Mouse (Mus musculus) heart, embryonic 14.5 days (tissue): ENCODE results near the gene Gga2. TPM values are rescaled to one million over a fixed set of nuclear protein-coding genes. Genes with fewer than 3 reads are reported as not detected.

Experiments
- ATAC-seq: fragments of 200-750 bp; cut with Nextera tagmentation; 2 replicates; pipeline ENCODE4 v1.8.0; 2017; ENCODE audit warnings: low read depth, moderate TSS enrichment; ENCODE audit not compliant: insufficient number of reproducible peaks, insufficient read depth, low FRiP score
- H3K27ac ChIP-seq, 2 experiments: fragments of 200-500 bp in 1 of 2; fragments of 300-500 bp in 1 of 2; sonication (generic) in 1 of 2; replicated peaks in 1 of 2; 2 replicates each; pipeline ENCODE4 v1.5.1; 2012 to 2014; ENCODE audit warnings: low read depth in 2 of 2, low read length in 2 of 2, control low read depth in 1 of 2, mild to moderate bottlenecking in 1 of 2, mixed read lengths in 1 of 2; ENCODE audit not compliant: control insufficient read depth in 1 of 2, insufficient read depth in 1 of 2
- H3K27me3 ChIP-seq: fragments of 300-500 bp; sonication (generic); 2 replicates; pipeline ENCODE4 v1.6.1; 2014; ENCODE audit warnings: mild to moderate bottlenecking, low read length, control low read depth; ENCODE audit not compliant: control insufficient read depth, insufficient read depth
- H3K36me3 ChIP-seq: fragments of 300-500 bp; sonication (generic); 2 replicates; pipeline ENCODE4 v1.6.1; 2014; ENCODE audit warnings: mild to moderate bottlenecking, control low read depth, low read length, mixed read lengths; ENCODE audit not compliant: control insufficient read depth, insufficient read depth
- H3K4me1 ChIP-seq, 2 experiments: fragments of 200-500 bp in 1 of 2; fragments of 300-500 bp in 1 of 2; sonication (generic) in 1 of 2; 2 replicates each; pipeline ENCODE4 v1.6.1; 2012 to 2014; ENCODE audit warnings: low read length in 2 of 2, control low read depth in 1 of 2, mixed read lengths in 1 of 2; ENCODE audit not compliant: control insufficient read depth in 2 of 2, insufficient read depth in 2 of 2
- H3K4me2 ChIP-seq: fragments of 300-500 bp; sonication (generic); 2 replicates; pipeline ENCODE4 v1.6.1; 2014; ENCODE audit warnings: mild to moderate bottlenecking, low read length
- H3K4me3 ChIP-seq, 2 experiments: fragments of 200-500 bp in 1 of 2; fragments of 300-500 bp in 1 of 2; sonication (generic) in 1 of 2; 2 replicates each; pipeline ENCODE4 v1.5.1; 2012 to 2014; ENCODE audit warnings: low read length in 2 of 2, mild to moderate bottlenecking in 2 of 2, control low read depth in 1 of 2, low read depth in 1 of 2, moderate library complexity in 1 of 2; ENCODE audit not compliant: control insufficient read depth in 1 of 2, insufficient read depth in 1 of 2
- H3K9ac ChIP-seq: fragments of 300-500 bp; sonication (generic); 2 replicates; pipeline ENCODE4 v1.6.1; 2014; ENCODE audit warnings: mild to moderate bottlenecking, low read length
- H3K9me3 ChIP-seq: fragments of 300-500 bp; sonication (generic); 2 replicates; pipeline ENCODE4 v1.6.1; 2016; ENCODE audit warnings: low read length, control low read depth; ENCODE audit not compliant: control insufficient read depth
- WGBS: fragments of 180-500 bp; shearing (Covaris S2); extraction: QIAGEN DNeasy Blood & Tissue Kit; methylation state at CpG from one replicate; pipeline ENCODE4 v1.1.7; 2014; 5-methylcytosine and 5-hydroxymethylcytosine counted together
- polyA plus RNA-seq: library from polyadenylated mRNA; unstranded; fragments of >200 nt; fragmentation: Nextera tagmentation; extraction: Ambion mirVana; gene quantifications from 2 replicates; pipeline ENCODE4 v1.2.1, GENCODE M21; 2014

The Gga2 gene
- polyA plus RNA-seq, 1 experiment from 2014 or later = 66.3 TPM

GRCm38 (mm10) chr7:122050834-122051233, 29.8 kb upstream of the Gga2 start:
- ATAC-seq = no peak

DNA sequence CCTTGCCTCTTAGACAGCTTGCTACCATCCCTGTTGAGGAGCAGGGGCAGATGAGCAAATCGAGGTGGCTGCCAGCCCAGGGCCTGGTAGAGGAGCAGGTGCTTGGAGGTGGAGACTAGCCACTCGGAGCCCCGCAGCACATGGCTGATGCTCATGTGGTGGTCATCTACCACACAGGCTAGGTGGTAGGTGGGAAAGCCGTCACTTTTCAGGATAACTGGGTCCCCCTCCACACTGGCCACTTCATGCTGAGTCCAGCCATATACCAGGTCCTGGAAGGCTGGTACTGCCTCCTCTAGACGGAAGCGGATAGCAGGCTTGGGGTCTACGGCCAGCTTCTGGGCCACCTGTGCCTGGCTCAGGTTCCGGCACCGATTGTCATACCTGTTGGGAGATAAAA, 27.2 kb upstream of the Gga2 start:
- Histone ChIP-seq H3K27ac (peak overlapping the region; percentile 99), H3K9ac (peak overlapping the region; percentile 12; the same call in 1 of the 2 replicates), H3K36me3 (peaks cover 43% of the 10 kb centered on the region), H3K4me3 (no peak overlapping the region), H3K27me3 (no peaks in the 10 kb centered on the region), H3K9me3 (no peaks in the 10 kb centered on the region), H3K4me2 (no peak overlapping the region), H3K4me1 (peaks cover 31 to 56% of the 10 kb centered on the region in 2 experiments)
- 82% methylated on average over 9 of the region's 9 CpGs for WGBS
- no peak for ATAC-seq

More at GRCm38 (mm10) chr7:122050834-122051233, 29.8 kb upstream of the Gga2 start:
- no peaks in the 10 kb centered on the region for H3K27me3 ChIP-seq
- H3K27ac ChIP-seq = no peak overlapping the region
- H3K4me2 ChIP-seq = no peak overlapping the region
- no peak overlapping the region for H3K4me3 ChIP-seq
- no peak overlapping the region for H3K9ac ChIP-seq
- no peaks in the 10 kb centered on the region for H3K9me3 ChIP-seq
- H3K4me1 ChIP-seq = peaks cover 21 to 35% of the 10 kb centered on the region in 2 experiments
- H3K36me3 ChIP-seq = peaks cover 53% of the 10 kb centered on the region
- WGBS = 89% methylated on average over 1 of the region's 1 CpGs

DNA sequence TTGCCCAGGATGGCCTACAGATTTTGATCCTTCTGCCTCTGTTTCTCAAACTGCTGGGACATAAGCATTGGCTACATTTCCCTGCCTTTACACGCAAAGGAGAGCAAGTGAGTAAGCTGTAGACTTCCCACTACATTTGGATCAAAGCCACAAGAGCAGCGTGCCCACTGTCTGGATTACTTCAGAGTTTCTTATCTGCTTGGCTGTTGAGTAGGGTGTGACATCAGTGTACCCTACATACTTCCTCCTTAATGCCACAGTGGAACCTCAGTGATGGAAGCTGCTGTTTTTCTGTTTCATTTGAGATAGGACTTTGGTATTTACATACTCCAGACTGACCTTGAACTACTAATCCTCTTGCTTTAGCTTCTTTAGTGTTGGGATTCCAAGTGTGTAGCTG, 25.8 kb upstream of the Gga2 start:
- Histone ChIP-seq H3K9me3 (no peaks in the 10 kb centered on the region), H3K4me1 (peaks cover 36 to 62% of the 10 kb centered on the region in 2 experiments), H3K27ac (peak overlapping the region; percentile 99), H3K36me3 (peaks cover 55% of the 10 kb centered on the region), H3K4me3 (peak overlapping the region; percentile 30 to 41), H3K4me2 (peak overlapping the region; percentile 65), H3K27me3 (no peaks in the 10 kb centered on the region), H3K9ac (peak overlapping the region; percentile 74)
- 6% methylated on average over 2 of the region's 2 CpGs for WGBS
- peak; percentile 47 for ATAC-seq

GRCm38 (mm10) chr7:122045711-122046110, 24.7 kb upstream of the Gga2 start:
- ATAC-seq = no peak
- Histone ChIP-seq H3K27me3 (no peaks in the 10 kb centered on the region), H3K36me3 (peaks cover 57% of the 10 kb centered on the region), H3K4me1 (peaks cover 36 to 62% of the 10 kb centered on the region in 2 experiments), H3K9ac (peak overlapping the region; percentile 74), H3K27ac (peak overlapping the region; percentile 99), H3K4me3 (peak overlapping the region; percentile 29 to 41), H3K4me2 (peak overlapping the region; percentile 65), H3K9me3 (no peaks in the 10 kb centered on the region)
- WGBS = 19% methylated on average over 1 of the region's 1 CpGs

DNA sequence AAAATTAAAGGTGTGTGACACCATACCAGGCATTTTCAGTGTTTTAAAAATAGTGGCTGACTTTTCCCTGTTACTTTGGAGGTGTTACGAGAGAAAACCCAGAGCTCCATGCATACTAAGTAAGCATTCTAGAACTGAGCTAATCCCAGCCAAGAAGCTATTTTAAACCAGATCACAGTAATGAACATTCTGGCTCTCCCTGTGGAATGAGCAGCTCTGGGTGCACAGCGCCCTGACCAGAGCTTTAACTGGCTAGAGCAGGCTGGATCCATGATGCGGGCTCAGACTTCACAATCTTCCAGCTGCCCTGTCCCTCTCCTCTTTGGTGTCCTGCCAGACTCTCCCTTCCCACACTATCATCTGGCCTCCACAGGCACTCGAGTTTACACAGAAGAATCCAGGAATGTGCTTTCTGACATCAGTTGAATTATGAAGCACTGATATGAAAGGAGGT, 24.2 kb upstream of the Gga2 start:
- Histone ChIP-seq H3K4me3 (peak overlapping the region; percentile 29 to 41; a peak in 1 of 4 replicates), H3K27me3 (no peaks in the 10 kb centered on the region), H3K4me1 (peaks cover 36 to 62% of the 10 kb centered on the region in 2 experiments), H3K4me2 (peak overlapping the region; percentile 65), H3K9ac (peak overlapping the region; percentile 74), H3K36me3 (peaks cover 57% of the 10 kb centered on the region), H3K27ac (peak overlapping the region; percentile 99), H3K9me3 (no peaks in the 10 kb centered on the region)
- ATAC-seq = peak; percentile 90
- 14% methylated on average over 4 of the region's 4 CpGs for WGBS

GRCm38 (mm10) chr7:122044106-122044505, 23.1 kb upstream of the Gga2 start:
- WGBS = 78% methylated on average over 8 of the region's 8 CpGs
- peak overlapping the region; percentile 99 for H3K27ac ChIP-seq
- H3K9ac ChIP-seq = peak overlapping the region; percentile 38; the same call in 1 of the 2 replicates
- H3K36me3 ChIP-seq = peaks cover 64% of the 10 kb centered on the region
- H3K27me3 ChIP-seq = no peaks in the 10 kb centered on the region
- H3K4me3 ChIP-seq = no peak overlapping the region; a peak in 1 of 4 replicates
- ATAC-seq = no peak
- H3K4me2 ChIP-seq = peak overlapping the region; percentile 65
- H3K4me1 ChIP-seq = peaks cover 35 to 59% of the 10 kb centered on the region in 2 experiments
- H3K9me3 ChIP-seq = no peaks in the 10 kb centered on the region

DNA sequence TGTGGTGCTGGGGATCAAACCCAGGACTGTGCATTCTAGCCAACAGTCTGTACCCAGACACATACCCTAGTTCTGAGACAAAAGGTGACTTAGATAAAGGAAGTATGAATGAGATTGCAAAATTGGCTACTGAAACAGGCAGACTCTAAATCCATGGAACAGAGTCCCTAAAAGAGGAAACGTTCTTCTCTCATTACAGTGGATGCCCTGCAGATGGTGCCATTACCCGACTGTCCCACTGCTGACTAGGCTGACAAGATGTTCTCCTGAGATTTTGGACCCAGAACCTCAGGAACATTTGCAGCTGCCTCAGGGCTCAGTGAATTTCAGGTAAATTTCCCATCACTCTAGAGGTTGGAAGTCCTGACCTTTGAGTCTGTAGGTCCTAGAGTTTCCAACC, 13.3 kb upstream of the Gga2 start:
- 27% methylated on average over 2 of the region's 2 CpGs for WGBS
- ATAC-seq = no peak
- no peak overlapping the region for H3K4me2 ChIP-seq

GRCm38 (mm10) chr7:122033371-122033770, 12.3 kb upstream of the Gga2 start:
- no peak for ATAC-seq
- H3K4me2 ChIP-seq = no peak overlapping the region
- H3K4me1 ChIP-seq = no peaks in the 10 kb centered on the region
- peaks cover 19% of the 10 kb centered on the region for H3K36me3 ChIP-seq
- no peaks in the 10 kb centered on the region for H3K27me3 ChIP-seq
- H3K9ac ChIP-seq = no peak overlapping the region
- H3K27ac ChIP-seq = no peak overlapping the region
- 58% methylated on average over 3 of the region's 3 CpGs for WGBS
- no peak overlapping the region for H3K4me3 ChIP-seq
- no peaks in the 10 kb centered on the region for H3K9me3 ChIP-seq

More for the DNA sequence above, 13.3 kb upstream of the Gga2 start:
- H3K36me3 ChIP-seq = peaks cover 29% of the 10 kb centered on the region
- H3K9ac ChIP-seq = no peak overlapping the region
- no peak overlapping the region for H3K4me3 ChIP-seq
- H3K27me3 ChIP-seq = no peaks in the 10 kb centered on the region
- H3K4me1 ChIP-seq = no peaks in the 10 kb centered on the region
- H3K9me3 ChIP-seq = no peaks in the 10 kb centered on the region
- H3K27ac ChIP-seq = no peak overlapping the region
